Mouse (Mus musculus) limb, embryonic 11.5 days (tissue): ENCODE measurements around the gene Fam171a1. TPM values are rescaled to one million over a fixed set of nuclear protein-coding genes. Genes with fewer than 3 reads are reported as not detected.

Experiments used
- ATAC-seq: fragments of 200-750 bp; cut with Nextera tagmentation; 2 replicates; pipeline ENCODE4 v1.8.0; 2017; ENCODE audit warnings: low read depth; ENCODE audit not compliant: insufficient number of reproducible peaks, low FRiP score, low TSS enrichment
- DNase-seq: peaks from one replicate; pipeline ENCODE4 v3.0.0-alpha.2; 2015; ENCODE audit warnings: low spot score
- H3K27ac ChIP-seq: fragments of 300-500 bp; sonication (generic); replicated peaks from 2 replicates; pipeline ENCODE4 v1.5.1; 2014; ENCODE audit warnings: low read depth, mild to moderate bottlenecking, low read length
- H3K27me3 ChIP-seq: fragments of 300-500 bp; sonication (generic); 2 replicates; pipeline ENCODE4 v1.6.1; 2014; ENCODE audit warnings: mild to moderate bottlenecking, low read length, mixed read lengths; ENCODE audit not compliant: control insufficient read depth, insufficient read depth
- H3K36me3 ChIP-seq: fragments of 300-500 bp; sonication (generic); 2 replicates; pipeline ENCODE4 v1.6.1; 2014; ENCODE audit warnings: mild to moderate bottlenecking, low read length, moderate library complexity, mixed read lengths; ENCODE audit not compliant: control insufficient read depth, insufficient read depth
- H3K4me1 ChIP-seq: fragments of 300-500 bp; sonication (generic); 2 replicates; pipeline ENCODE4 v1.6.1; 2014; ENCODE audit warnings: low read length, mixed read lengths; ENCODE audit not compliant: control insufficient read depth, insufficient read depth
- H3K4me2 ChIP-seq: fragments of 300-500 bp; sonication (generic); 2 replicates; pipeline ENCODE4 v1.6.1; 2014; ENCODE audit warnings: low read depth, mild to moderate bottlenecking, moderate library complexity; ENCODE audit not compliant: severe bottlenecking
- H3K4me3 ChIP-seq: fragments of 300-500 bp; sonication (generic); 2 replicates; pipeline ENCODE4 v1.5.1; 2014; ENCODE audit warnings: low read depth, low read length
- H3K9ac ChIP-seq: fragments of 300-500 bp; sonication (generic); 2 replicates; pipeline ENCODE4 v1.6.1; 2014; ENCODE audit warnings: mild to moderate bottlenecking, low read length
- H3K9me3 ChIP-seq: fragments of 300-500 bp; sonication (generic); 2 replicates; pipeline ENCODE4 v1.6.1; 2016; ENCODE audit warnings: low read length; ENCODE audit not compliant: control insufficient read depth
- WGBS: fragments of 180-500 bp; shearing (Covaris S2); extraction: QIAGEN DNeasy Blood & Tissue Kit; methylation state at CpG from one replicate; pipeline ENCODE4 v1.1.7; 2014; 5-methylcytosine and 5-hydroxymethylcytosine counted together
- polyA plus RNA-seq: library from polyadenylated mRNA; unstranded; fragments of >200 nt; fragmentation: Nextera tagmentation; extraction: Ambion mirVana; gene quantifications from 2 replicates; pipeline ENCODE4 v1.2.1, GENCODE M21; 2014

Fam171a1 gene
- polyA plus RNA-seq, 1 experiment from 2014 or later = 37.3 TPM

DNA sequence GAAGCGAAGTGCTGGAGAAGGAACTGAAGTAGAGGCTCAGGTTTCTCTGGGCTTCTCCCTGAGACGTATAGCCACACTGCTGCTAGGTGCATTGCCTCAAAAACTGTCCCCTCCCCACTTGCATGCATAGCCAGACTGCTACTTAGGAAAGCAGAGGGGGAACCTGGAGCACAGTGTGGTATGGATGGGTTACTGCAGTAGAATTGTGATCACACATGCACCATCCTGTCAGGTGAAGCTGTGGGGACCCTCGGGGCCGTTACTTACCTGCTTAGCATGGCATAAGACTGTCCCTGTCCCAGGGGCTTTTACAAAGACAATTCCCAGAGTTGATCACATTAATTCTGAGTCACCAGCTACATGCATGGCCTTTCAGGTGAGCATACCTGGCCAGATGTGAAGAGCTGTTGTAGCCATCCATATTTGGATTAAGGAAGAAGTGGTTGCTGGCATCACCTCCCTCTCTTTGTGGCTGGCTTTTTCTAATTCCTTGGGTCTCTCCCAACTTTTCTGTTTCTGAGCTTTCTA lies 14.4 kb downstream of the Fam171a1 start:
- ATAC-seq (no peak), DNase-seq (no peak)
- Histone ChIP-seq H3K4me1 (0 out of 2 replicates have a peak, but pooled peaks cover 3% of the 10 kb centered on the region), H3K4me2 (no peak overlapping the region), H3K27me3 (no peaks in the 10 kb centered on the region), H3K9ac (no peak overlapping the region), H3K27ac (no peak overlapping the region), H3K9me3 (no peaks in the 10 kb centered on the region), H3K36me3 (no peaks in the 10 kb centered on the region), H3K4me3 (no peak overlapping the region)
- WGBS = 55% methylated on average over 4 of the region's 4 CpGs

DNA sequence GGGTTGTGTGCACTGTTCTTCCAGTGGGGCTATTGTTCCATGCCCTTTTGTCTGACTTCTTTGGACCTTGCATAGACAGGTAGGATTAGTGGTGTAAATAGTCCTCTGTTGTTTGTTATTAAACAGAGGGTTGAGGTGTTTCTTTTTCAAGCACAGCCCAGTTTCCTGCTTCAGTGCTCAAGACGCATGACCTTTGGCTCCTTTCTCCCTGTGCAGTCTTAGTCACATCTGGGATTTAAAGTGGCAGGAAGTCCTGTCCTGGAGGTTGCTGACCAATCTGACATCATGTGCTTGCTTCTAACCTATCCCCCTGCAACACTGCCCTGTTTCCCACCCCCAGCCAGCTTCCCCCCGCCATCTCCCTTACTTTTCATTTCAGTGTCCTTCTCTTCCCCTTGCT lies 14.9 kb downstream of the Fam171a1 start:
- Histone ChIP-seq H3K27me3 (no peaks in the 10 kb centered on the region), H3K4me1 (0 out of 2 replicates have a peak, but pooled peaks cover 3% of the 10 kb centered on the region), H3K9ac (no peak overlapping the region), H3K27ac (no peak overlapping the region), H3K9me3 (no peaks in the 10 kb centered on the region), H3K4me2 (no peak overlapping the region), H3K4me3 (no peak overlapping the region), H3K36me3 (no peaks in the 10 kb centered on the region)
- ATAC-seq = no peak
- no peak for DNase-seq
- WGBS = 47% methylated on average over 2 of the region's 2 CpGs

DNA sequence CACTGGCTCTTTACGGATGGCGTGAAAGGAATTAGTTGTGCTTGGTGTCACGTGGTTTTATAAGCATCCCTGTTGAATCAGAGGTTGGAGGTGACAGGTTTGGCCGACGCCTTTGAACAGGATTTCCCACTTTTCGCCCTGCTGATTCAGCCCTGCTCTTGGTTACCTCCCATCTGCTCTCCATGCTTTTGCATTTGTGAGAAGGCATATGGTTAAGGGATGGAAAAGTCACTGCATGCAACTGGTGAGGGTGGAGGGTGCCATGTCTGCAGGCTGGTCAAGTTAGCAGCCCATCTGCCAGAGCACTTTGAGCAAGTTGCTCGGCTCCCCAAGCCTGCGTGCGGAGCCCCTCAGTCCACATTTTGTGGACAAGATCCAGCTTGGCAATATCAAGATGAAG lies 18.4 kb downstream of the Fam171a1 start:
- ATAC-seq = no peak
- Histone ChIP-seq H3K9ac (no peak overlapping the region), H3K4me2 (no peak overlapping the region), H3K4me3 (no peak overlapping the region), H3K27ac (no peak overlapping the region), H3K4me1 (0 out of 2 replicates have a peak, but pooled peaks cover 6% of the 10 kb centered on the region), H3K27me3 (no peaks in the 10 kb centered on the region), H3K36me3 (no peaks in the 10 kb centered on the region), H3K9me3 (no peaks in the 10 kb centered on the region)
- WGBS = 73% methylated on average over 9 of the region's 9 CpGs
- DNase-seq = no peak

DNA sequence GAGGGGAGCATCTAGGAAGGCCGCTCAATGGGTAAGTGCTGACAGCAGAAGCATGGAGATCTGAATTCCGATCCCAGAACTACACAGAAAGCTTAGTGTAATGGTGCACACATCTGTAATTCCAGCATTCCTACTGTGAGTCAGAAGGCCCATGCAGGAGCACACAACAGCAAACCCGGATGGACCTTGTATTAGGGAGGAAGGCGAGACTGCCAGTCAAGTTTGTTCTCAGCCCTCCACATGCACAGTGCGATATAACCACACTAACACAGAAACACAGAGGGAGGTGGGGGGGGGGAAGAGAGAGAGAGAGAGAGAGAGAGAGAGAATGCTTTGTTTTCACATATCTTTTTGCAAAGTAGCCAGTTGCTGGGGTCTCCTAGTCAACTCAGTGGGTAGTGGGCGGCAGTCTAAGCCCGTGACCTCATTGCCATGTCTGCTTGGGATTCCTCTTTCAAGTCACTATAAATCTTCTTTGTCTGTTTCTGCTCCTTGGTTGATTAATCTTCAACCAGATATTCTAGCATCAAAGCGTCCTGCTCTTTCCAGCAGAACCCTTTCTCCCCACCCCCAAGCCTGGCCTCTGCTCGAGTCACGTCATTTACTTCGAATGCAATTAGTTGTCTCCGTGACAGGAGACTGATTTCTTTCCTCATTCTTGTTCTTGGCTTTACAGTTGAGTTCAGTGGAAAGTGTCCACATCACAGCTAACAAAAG lies 20.7 kb downstream of the Fam171a1 start:
- WGBS = 45% methylated on average over 12 of the region's 12 CpGs
- no peak for DNase-seq
- no peaks in the 10 kb centered on the region for H3K9me3 ChIP-seq
- H3K36me3 ChIP-seq = no peaks in the 10 kb centered on the region
- 0 out of 2 replicates have a peak, but pooled peaks cover 3% of the 10 kb centered on the region for H3K4me1 ChIP-seq
- no peak overlapping the region for H3K4me3 ChIP-seq
- H3K9ac ChIP-seq = no peak overlapping the region
- ATAC-seq = no peak
- H3K27me3 ChIP-seq = no peaks in the 10 kb centered on the region
- no peak overlapping the region for H3K27ac ChIP-seq
- no peak overlapping the region for H3K4me2 ChIP-seq

DNA sequence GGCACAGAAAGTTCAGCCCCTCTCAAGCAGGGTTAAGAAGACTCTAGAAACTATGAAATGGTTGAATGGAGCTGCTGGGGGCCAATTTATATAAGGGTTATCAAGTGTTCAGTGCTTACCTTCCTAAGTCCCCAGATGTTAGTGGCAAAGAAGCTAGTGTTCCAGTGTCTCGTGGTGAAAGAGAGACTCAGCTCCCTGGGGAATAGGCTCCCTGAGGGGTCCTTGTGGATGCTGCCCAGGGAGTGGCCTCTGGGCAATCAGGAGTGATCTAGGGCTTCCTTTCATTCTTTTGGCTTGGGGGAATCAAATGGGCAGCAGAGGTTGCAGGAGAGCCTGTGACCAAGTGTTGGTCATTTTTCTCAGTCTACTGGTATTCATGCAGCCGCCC lies 21.3 kb downstream of the Fam171a1 start:
- ATAC-seq (no peak), DNase-seq (no peak)
- no peak overlapping the region for H3K4me2 ChIP-seq
- 47% methylated on average over 2 of the region's 2 CpGs for WGBS
- H3K4me1 ChIP-seq = 0 out of 2 replicates have a peak, but pooled peaks cover 3% of the 10 kb centered on the region
- H3K27ac ChIP-seq = no peak overlapping the region
- H3K27me3 ChIP-seq = no peaks in the 10 kb centered on the region
- H3K9me3 ChIP-seq = no peaks in the 10 kb centered on the region
- no peaks in the 10 kb centered on the region for H3K36me3 ChIP-seq
- no peak overlapping the region for H3K4me3 ChIP-seq
- H3K9ac ChIP-seq = no peak overlapping the region

- no peak for DNase-seq
- WGBS = 70% methylated on average over 2 of the region's 2 CpGs
Observed at GRCm38 (mm10) chr2:3138308-3138707, 24.3 kb downstream of the Fam171a1 start.

GRCm38 (mm10) chr2:3139065-3139464 lies 25.0 kb downstream of the Fam171a1 start:
- Histone ChIP-seq H3K9ac (no peak overlapping the region), H3K36me3 (no peaks in the 10 kb centered on the region), H3K27me3 (no peaks in the 10 kb centered on the region), H3K4me1 (0 out of 2 replicates have a peak, but pooled peaks cover 3% of the 10 kb centered on the region), H3K27ac (no peak overlapping the region), H3K4me2 (no peak overlapping the region), H3K4me3 (no peak overlapping the region), H3K9me3 (no peaks in the 10 kb centered on the region)
- DNase-seq (no peak), ATAC-seq (no peak)
- WGBS = 89% methylated on average over 2 of the region's 2 CpGs

More at GRCm38 (mm10) chr2:3138308-3138707, 24.3 kb downstream of the Fam171a1 start:
- no peak overlapping the region for H3K9ac ChIP-seq
- no peaks in the 10 kb centered on the region for H3K27me3 ChIP-seq
- H3K4me3 ChIP-seq = no peak overlapping the region
- no peak for ATAC-seq
- H3K4me2 ChIP-seq = no peak overlapping the region
- no peaks in the 10 kb centered on the region for H3K36me3 ChIP-seq
- no peak overlapping the region for H3K27ac ChIP-seq
- 0 out of 2 replicates have a peak, but pooled peaks cover 3% of the 10 kb centered on the region for H3K4me1 ChIP-seq
- no peaks in the 10 kb centered on the region for H3K9me3 ChIP-seq

- Histone ChIP-seq H3K4me3 (no peak overlapping the region), H3K9ac (no peak overlapping the region), H3K36me3 (no peaks in the 10 kb centered on the region), H3K4me1 (0 out of 2 replicates have a peak, but pooled peaks cover 3% of the 10 kb centered on the region), H3K27ac (no peak overlapping the region), H3K9me3 (no peaks in the 10 kb centered on the region), H3K27me3 (no peaks in the 10 kb centered on the region), H3K4me2 (no peak overlapping the region)
- ATAC-seq (no peak), DNase-seq (no peak)
- WGBS = 71% methylated on average over 3 of the region's 3 CpGs
Observed at GRCm38 (mm10) chr2:3139578-3139977, 25.6 kb downstream of the Fam171a1 start.
